Mouse (Mus musculus): Measurements from ENCODE around the gene Ugt1a1.
A peak's percentile ranks its signal among the peaks of the same experiment; 100 is the strongest.

Ugt1a1 gene

DNA sequence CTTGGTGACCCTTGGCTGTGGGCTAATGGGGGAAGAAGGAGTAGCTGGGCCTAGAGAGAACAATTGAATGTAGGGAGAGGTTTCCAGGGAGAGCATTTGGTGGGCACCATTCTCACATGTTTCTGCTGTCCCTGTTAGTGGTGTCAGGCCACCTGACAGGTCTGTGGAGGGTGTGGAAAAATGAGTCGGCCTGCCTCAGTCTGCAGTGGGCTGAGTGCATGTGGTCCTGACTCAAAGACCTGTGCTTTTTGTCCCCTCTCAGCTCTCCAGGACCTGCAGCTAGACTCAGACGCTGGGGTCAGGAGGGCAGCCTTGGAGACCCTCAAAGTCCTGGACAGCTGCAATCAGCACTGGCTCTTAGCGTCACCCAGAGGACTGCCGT is 47.9 kb downstream of the Ugt1a1 start:
- no peak for DNase-seq

DNA sequence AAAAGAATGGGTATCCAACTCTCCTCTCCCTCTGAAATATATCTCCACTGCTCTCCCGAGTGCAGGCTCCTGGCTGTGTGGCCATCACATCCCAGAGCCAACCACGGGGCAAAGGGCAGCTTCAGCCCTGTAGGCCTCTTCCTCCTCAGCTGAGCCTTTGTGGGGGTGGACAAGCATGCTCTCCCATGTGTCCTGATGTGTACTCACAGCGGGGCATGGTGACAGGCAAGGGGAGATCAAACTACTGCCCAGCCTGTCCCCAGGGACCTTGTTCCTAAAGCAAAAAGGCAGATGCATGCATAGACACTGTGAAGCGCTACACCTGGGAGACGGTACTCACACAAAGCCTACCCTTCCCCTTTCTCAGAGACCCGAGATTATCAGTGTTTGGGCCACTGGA is 48.4 kb downstream of the Ugt1a1 start:
- DNase-seq = no peak

DNA sequence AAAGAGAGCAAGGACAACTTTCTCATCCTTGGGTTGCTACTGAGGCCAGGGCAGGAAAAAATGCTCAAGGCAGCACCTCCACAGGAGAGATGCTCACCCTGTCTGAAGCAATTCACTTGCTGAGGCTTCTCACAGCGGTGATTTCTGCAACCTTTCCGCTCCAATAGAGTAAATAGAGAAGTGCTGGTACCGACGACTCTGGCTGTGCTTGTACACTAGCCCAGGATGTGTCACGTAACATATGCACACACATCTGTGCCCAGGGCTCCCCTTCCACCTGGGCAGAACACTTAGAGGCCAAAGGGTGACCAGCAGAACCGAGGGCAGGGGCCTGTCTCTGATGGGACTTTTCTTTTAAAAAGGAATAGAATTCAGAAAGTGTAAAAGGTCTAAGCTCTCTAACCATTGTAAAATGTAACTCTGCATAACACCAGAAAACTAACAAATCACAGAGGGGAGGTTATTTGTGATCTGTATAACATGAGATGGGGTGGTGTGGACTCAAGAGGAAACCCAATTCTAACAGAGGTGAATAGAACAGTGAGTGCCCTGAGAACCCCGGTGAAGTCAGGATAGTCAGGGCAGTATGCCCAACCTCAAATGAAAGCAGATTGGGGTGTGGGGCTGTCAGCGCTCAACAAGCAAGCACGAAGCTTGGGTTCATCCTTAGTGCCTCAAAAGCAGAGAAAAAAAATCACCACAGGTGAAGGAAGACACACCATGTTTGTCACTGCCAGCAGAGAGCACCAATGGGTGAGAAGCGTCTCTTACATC is 49.0 kb downstream of the Ugt1a1 start:
- DNase-seq = no peak

DNA sequence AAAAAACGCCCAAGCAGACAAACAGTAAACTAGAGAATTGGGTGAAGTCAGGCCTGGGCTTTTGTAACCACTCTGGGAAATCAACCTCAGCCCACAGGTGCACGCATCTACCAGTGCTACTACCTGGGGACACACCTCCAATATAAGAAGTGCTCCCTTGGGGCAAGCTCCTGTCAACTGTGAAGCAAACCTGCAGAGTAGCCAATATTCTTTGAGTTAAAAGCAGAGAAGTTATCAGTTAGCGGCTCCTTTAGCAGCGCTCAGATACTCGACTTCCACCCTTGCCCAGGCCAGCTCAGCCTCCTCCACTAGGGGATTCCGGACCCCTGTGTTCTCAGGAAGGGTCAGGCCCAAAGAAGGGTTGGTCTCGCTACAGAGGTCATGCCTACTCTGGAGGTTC is 49.9 kb downstream of the Ugt1a1 start:
- DNase-seq = no peak

DNA sequence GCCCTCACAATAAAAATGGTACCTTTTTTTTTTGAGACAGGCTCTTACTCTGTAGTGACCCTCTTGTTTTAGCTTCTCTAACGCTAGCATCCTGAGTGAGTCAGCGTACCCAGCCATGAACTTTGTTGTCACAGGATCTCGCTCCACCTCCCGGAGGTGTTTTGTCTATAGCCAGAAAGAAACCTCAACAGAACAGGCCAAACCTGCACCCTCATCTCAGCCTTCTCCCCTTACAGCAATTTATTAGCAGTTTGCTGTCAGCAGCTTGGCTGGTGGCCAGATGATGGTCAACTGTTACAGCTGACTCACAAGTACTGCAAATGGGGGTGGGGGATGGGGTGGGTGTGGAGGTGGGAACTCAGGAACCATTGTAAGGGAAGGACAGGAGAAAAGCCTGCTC is 50.5 kb downstream of the Ugt1a1 start:
- peak; percentile 67 for DNase-seq

DNA sequence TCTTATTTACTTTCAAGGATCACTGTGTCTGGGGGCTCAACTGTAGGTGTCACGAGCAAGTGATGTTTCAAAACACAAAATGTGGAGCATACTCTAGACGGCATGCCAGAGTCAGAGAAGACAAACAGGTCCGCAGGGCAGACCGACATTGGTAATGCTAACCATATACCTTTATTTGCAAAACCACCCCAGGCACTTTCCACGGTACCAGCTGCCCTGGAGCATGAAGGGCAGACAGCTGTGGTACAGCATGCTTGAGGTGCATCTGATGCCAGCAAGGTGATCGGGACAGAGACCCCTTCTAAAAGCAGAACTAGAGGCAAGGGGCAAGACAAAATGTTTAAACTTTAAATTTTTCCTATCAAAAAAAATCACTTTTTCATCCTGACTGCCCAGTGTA is 51.2 kb downstream of the Ugt1a1 start:
- no peak for DNase-seq

DNA sequence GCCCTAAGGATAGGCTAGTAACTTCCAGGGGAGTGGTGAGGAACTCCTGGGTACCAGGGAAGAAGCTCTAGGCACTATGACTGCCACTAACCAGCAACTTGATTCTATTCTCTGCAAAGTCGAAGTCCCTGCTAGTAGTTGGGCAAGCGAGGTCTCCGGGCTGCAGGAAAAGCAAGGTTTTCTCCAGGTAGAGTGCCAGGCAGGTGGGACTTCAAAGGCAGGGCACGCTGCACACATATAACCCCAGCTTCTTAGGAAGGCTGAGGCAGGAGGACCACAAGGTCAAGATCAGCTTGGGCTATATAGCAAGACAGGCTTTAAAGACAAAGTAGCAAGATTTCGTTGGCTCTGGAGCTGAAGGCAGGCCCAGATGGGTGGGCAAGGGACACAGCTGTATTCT is 52.0 kb downstream of the Ugt1a1 start:
- no peak for DNase-seq

DNA sequence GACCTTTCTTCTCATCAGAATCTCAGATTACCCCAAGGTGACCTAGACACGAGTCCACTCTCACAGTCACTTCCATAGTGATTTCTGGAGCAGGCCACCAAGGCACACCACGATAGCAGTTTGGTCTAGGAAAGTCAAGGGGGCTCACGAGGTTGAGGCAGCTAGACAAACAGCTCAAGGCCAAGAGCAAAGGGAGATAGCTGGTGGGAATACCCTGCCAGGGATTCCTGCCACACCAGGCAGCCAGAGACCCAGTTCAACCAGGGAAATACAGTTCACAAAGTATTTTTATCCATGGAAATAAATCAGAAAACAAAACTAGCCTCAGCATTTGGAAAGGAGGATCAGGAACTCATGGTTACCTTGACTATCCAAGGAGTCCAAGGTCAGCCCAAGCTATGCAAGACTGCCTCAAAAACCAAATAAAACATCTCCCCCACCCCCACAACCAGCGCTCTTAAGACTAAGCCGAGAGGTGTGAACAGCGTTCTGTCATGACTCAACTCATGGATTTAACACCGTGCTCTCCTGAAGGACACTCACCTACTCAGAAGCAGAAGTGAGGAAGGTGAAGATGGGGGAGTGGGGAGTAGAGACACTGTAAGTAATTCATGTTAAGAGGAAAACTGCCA is 52.6 kb downstream of the Ugt1a1 start:
- no peak for DNase-seq

DNA sequence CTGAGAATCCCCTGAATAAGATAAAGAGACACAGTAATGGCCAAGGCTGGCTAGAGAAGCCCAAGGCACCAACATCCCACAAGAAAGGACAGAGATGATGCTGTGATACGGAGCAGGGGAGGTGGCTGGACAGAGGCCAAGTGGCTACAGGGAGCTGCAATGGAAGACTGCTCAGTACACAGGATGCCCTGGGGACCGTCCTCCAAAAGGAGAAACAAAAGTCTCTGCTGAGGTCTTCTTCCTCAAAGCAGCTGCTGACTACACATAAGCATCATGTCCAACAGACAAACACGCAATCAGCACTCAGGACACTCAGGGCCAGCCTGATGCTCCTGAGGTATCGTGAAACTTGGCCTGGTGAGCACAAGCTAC is 53.1 kb downstream of the Ugt1a1 start:
- DNase-seq = no peak

DNA sequence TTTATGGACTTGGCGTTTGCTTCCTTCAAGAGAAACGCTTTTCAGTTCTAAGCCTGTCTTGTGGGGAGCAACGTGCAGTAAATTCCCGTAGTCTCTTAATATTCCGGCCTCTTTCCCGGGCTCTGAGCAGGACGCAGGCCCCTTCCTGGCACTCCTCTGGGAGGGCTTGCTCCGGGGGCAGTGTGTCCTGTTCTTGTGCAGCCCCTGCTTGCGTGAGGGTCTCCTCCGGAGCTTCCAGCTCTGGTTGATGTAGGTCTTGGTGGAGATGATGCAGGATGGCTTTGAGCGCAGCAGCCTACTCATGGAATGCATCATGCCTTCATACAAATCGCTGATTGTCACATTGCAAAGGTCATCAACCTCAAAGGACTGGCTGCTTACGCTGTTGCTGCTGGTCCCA is 54.4 kb downstream of the Ugt1a1 start:
- DNase-seq = no peak

DNA sequence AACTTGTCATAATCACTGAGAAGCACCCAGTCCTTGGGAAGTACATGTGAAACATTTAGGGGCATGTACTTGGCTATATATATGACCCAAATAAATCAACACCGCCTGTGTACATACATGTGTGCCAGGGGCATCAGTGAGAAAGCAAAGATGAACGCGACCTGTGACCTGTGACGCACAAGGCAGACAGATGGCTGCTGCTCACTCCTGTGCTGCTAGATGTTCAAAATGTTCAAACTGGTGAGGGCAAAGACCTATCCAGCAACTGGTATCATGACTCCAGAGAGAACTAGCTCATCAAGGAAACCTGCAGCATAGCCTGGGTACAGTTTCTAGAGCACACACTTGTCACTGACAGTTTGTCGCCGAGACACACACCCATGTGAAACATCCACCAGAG is 55.7 kb downstream of the Ugt1a1 start:
- DNase-seq = no peak

DNA sequence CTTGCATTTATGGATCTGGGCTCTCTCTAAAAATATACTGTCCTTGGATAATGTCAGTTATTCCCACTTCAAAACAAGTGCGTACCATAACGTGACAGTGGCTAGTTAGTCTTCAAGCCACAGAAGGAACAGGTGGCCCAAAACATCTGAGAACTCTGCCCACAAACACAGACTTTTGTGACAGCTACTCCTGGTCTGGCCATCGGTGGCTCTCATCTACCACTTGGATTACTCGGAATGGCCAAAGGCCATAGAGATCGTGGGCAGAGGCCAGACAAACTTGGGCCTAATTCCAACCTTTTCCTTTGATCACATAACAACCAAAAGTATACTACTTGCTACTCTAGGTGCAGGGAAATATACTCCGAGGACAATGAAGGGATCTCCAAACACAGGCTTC is 56.3 kb downstream of the Ugt1a1 start:
- no peak for DNase-seq
